Mouse (Mus musculus): ENCODE measurements at regions not wholly inside any gene's neighbourhood (a gene's known extent, or its start where the extent isn't known, plus 50 kb on each side); places are given as distances from the start of the nearest gene placed in this dataset.

- ATAC-seq (ENCODE audit: low read depth), result no peak
- Histone ChIP-seq H3K4me1 (ENCODE audit: control insufficient read depth, insufficient read depth, low read length) (no peaks in the 10 kb centered on the region), H3K27ac (replicated peaks; ENCODE audit: low read depth, low read length) (no peak overlapping the region), H3K4me2 (ENCODE audit: low read depth, low read length) (no peak overlapping the region), H3K27me3 (replicated peaks; ENCODE audit: control insufficient read depth, insufficient read depth, low read length) (no peaks in the 10 kb centered on the region), H3K36me3 (ENCODE audit: control insufficient read depth, insufficient read depth, low read length) (no peaks in the 10 kb centered on the region), H3K9me3 (ENCODE audit: control insufficient read depth, low read length) (no peaks in the 10 kb centered on the region), H3K9ac (ENCODE audit: low read depth, low read length) (no peak overlapping the region), H3K4me3 (ENCODE audit: low read depth, low read length) (no peak overlapping the region)
- WGBS, result 71% methylated on average over 3 of the region's 3 CpGs
- DNase-seq (ENCODE audit: low spot score), result no peak
Observed at GRCm38 (mm10) chr2:108904121-108904733, 376.3 kb upstream of the Kif18a start.

- Histone ChIP-seq H3K9ac (ENCODE audit: low read depth, low read length) (no peak overlapping the region), H3K9me3 (ENCODE audit: control insufficient read depth, low read length) (no peaks in the 10 kb centered on the region), H3K4me2 (ENCODE audit: low read depth, low read length) (no peak overlapping the region), H3K36me3 (ENCODE audit: control insufficient read depth, insufficient read depth, low read length) (no peaks in the 10 kb centered on the region), H3K27ac (replicated peaks; ENCODE audit: low read depth, low read length) (no peak overlapping the region), H3K4me3 (ENCODE audit: low read depth, low read length) (no peak overlapping the region), H3K27me3 (replicated peaks; ENCODE audit: control insufficient read depth, insufficient read depth, low read length) (no peaks in the 10 kb centered on the region), H3K4me1 (ENCODE audit: control insufficient read depth, insufficient read depth, low read length) (no peaks in the 10 kb centered on the region)
- WGBS, result 35% methylated on average over 2 of the region's 2 CpGs
- ATAC-seq (ENCODE audit: low read depth), result no peak
- DNase-seq (ENCODE audit: low spot score), result no peak
Observed at GRCm38 (mm10) chr2:108913555-108913954, 367.0 kb upstream of the Kif18a start.

- WGBS, result 45% methylated on average over 3 of the region's 3 CpGs
- Histone ChIP-seq H3K27me3 (replicated peaks; ENCODE audit: control insufficient read depth, insufficient read depth, low read length) (no peaks in the 10 kb centered on the region), H3K4me3 (ENCODE audit: low read depth, low read length) (no peak overlapping the region), H3K4me1 (ENCODE audit: control insufficient read depth, insufficient read depth, low read length) (no peaks in the 10 kb centered on the region), H3K27ac (replicated peaks; ENCODE audit: low read depth, low read length) (no peak overlapping the region), H3K36me3 (ENCODE audit: control insufficient read depth, insufficient read depth, low read length) (no peaks in the 10 kb centered on the region), H3K4me2 (ENCODE audit: low read depth, low read length) (no peak overlapping the region), H3K9ac (ENCODE audit: low read depth, low read length) (no peak overlapping the region), H3K9me3 (ENCODE audit: control insufficient read depth, low read length) (no peaks in the 10 kb centered on the region)
- ATAC-seq (ENCODE audit: low read depth), result no peak
- DNase-seq (ENCODE audit: low spot score), result peak; percentile 40
Observed at GRCm38 (mm10) chr2:108913967-108914366, 366.6 kb upstream of the Kif18a start.

GRCm38 (mm10) chr2:108919500-108920045 lies 361.0 kb upstream of the Kif18a start:
- WGBS, result 54% methylated on average over 3 of the region's 3 CpGs
- no peak overlapping the region for H3K4me2 ChIP-seq (ENCODE audit: low read depth, low read length)
- DNase-seq (ENCODE audit: low spot score) (no peak), ATAC-seq (ENCODE audit: low read depth) (no peak)
- no peaks in the 10 kb centered on the region for H3K9me3 ChIP-seq (ENCODE audit: control insufficient read depth, low read length)
- H3K36me3 ChIP-seq (ENCODE audit: control insufficient read depth, insufficient read depth, low read length), result no peaks in the 10 kb centered on the region
- no peaks in the 10 kb centered on the region for H3K4me1 ChIP-seq (ENCODE audit: control insufficient read depth, insufficient read depth, low read length)
- no peak overlapping the region for H3K4me3 ChIP-seq (ENCODE audit: low read depth, low read length)
- no peak overlapping the region for H3K9ac ChIP-seq (ENCODE audit: low read depth, low read length)
- no peak overlapping the region for H3K27ac ChIP-seq (replicated peaks; ENCODE audit: low read depth, low read length)
- H3K27me3 ChIP-seq (replicated peaks; ENCODE audit: control insufficient read depth, insufficient read depth, low read length), result no peaks in the 10 kb centered on the region

GRCm38 (mm10) chr2:108920111-108920510 lies 360.4 kb upstream of the Kif18a start:
- no peaks in the 10 kb centered on the region for H3K4me1 ChIP-seq (ENCODE audit: control insufficient read depth, insufficient read depth, low read length)
- no peak overlapping the region for H3K4me2 ChIP-seq (ENCODE audit: low read depth, low read length)
- H3K9ac ChIP-seq (ENCODE audit: low read depth, low read length), result no peak overlapping the region
- WGBS, result 73% methylated on average over 5 of the region's 5 CpGs
- no peak for ATAC-seq (ENCODE audit: low read depth)
- no peak overlapping the region for H3K27ac ChIP-seq (replicated peaks; ENCODE audit: low read depth, low read length)
- H3K9me3 ChIP-seq (ENCODE audit: control insufficient read depth, low read length), result no peaks in the 10 kb centered on the region
- H3K27me3 ChIP-seq (replicated peaks; ENCODE audit: control insufficient read depth, insufficient read depth, low read length), result no peaks in the 10 kb centered on the region
- H3K4me3 ChIP-seq (ENCODE audit: low read depth, low read length), result no peak overlapping the region
- DNase-seq (ENCODE audit: low spot score), result peak; percentile 15
- no peaks in the 10 kb centered on the region for H3K36me3 ChIP-seq (ENCODE audit: control insufficient read depth, insufficient read depth, low read length)

- Histone ChIP-seq H3K4me1 (ENCODE audit: control insufficient read depth, insufficient read depth, low read length) (peaks cover 4% of the 10 kb centered on the region; the same call in 1 of the 2 replicates), H3K4me2 (ENCODE audit: low read depth, low read length) (no peak overlapping the region), H3K27ac (replicated peaks; ENCODE audit: low read depth, low read length) (no peak overlapping the region), H3K9me3 (ENCODE audit: control insufficient read depth, low read length) (no peaks in the 10 kb centered on the region), H3K4me3 (ENCODE audit: low read depth, low read length) (no peak overlapping the region), H3K9ac (ENCODE audit: low read depth, low read length) (no peak overlapping the region), H3K36me3 (ENCODE audit: control insufficient read depth, insufficient read depth, low read length) (no peaks in the 10 kb centered on the region), H3K27me3 (replicated peaks; ENCODE audit: control insufficient read depth, insufficient read depth, low read length) (no peaks in the 10 kb centered on the region)
- ATAC-seq (ENCODE audit: low read depth) (no peak), DNase-seq (ENCODE audit: low spot score) (peak; percentile 51)
- WGBS, result 50% methylated on average over 5 of the region's 5 CpGs
Observed at GRCm38 (mm10) chr2:108935981-108936762, 344.4 kb upstream of the Kif18a start.

GRCm38 (mm10) chr2:108980921-108981320 lies 299.6 kb upstream of the Kif18a start:
- no peak for DNase-seq (ENCODE audit: low spot score)
- WGBS, result 88% methylated on average over 5 of the region's 5 CpGs

GRCm38 (mm10) chr2:109016223-109016622 lies 264.3 kb upstream of the Kif18a start:
- DNase-seq (ENCODE audit: low spot score) (no peak), ATAC-seq (ENCODE audit: low read depth) (no peak)
- 42% methylated on average over 1 of the region's 1 CpGs for WGBS
- Histone ChIP-seq H3K4me2 (ENCODE audit: low read depth, low read length) (no peak overlapping the region), H3K36me3 (ENCODE audit: control insufficient read depth, insufficient read depth, low read length) (no peaks in the 10 kb centered on the region), H3K27ac (replicated peaks; ENCODE audit: low read depth, low read length) (no peak overlapping the region), H3K9ac (ENCODE audit: low read depth, low read length) (no peak overlapping the region), H3K27me3 (replicated peaks; ENCODE audit: control insufficient read depth, insufficient read depth, low read length) (no peaks in the 10 kb centered on the region), H3K4me1 (ENCODE audit: control insufficient read depth, insufficient read depth, low read length) (no peaks in the 10 kb centered on the region), H3K4me3 (ENCODE audit: low read depth, low read length) (no peak overlapping the region), H3K9me3 (ENCODE audit: control insufficient read depth, low read length) (no peaks in the 10 kb centered on the region)

More at GRCm38 (mm10) chr2:108980921-108981320, 299.6 kb upstream of the Kif18a start:
- Histone ChIP-seq H3K4me3 (ENCODE audit: low read depth, low read length) (no peak overlapping the region), H3K9me3 (ENCODE audit: control insufficient read depth, low read length) (no peaks in the 10 kb centered on the region), H3K27me3 (replicated peaks; ENCODE audit: control insufficient read depth, insufficient read depth, low read length) (no peaks in the 10 kb centered on the region), H3K4me2 (ENCODE audit: low read depth, low read length) (no peak overlapping the region), H3K27ac (replicated peaks; ENCODE audit: low read depth, low read length) (no peak overlapping the region), H3K9ac (ENCODE audit: low read depth, low read length) (no peak overlapping the region), H3K4me1 (ENCODE audit: control insufficient read depth, insufficient read depth, low read length) (no peaks in the 10 kb centered on the region), H3K36me3 (ENCODE audit: control insufficient read depth, insufficient read depth, low read length) (no peaks in the 10 kb centered on the region)
- ATAC-seq (ENCODE audit: low read depth), result no peak

Data from embryonic facial prominence, embryonic 14.5 days (tissue).